Mouse (Mus musculus) kidney, postnatal 0 days (tissue): ENCODE data around the gene Stra8. TPM values are rescaled to one million over a fixed set of nuclear protein-coding genes. Genes with fewer than 3 reads are reported as not detected.
A peak's percentile ranks its signal among the peaks of the same experiment; 100 is the strongest.

Source experiments
- ATAC-seq: fragments of 200-750 bp; cut with Nextera tagmentation; replicated peaks from 2 replicates; pipeline ENCODE4 v1.8.0; 2017; ENCODE audit warnings: low read depth, moderate number of reproducible peaks, moderate TSS enrichment, moderate library complexity; ENCODE audit not compliant: low FRiP score
- DNase-seq: peaks from one replicate; pipeline ENCODE4 v3.0.0-alpha.2; 2016; ENCODE audit warnings: low spot score
- H3K27ac ChIP-seq: fragments of 300-500 bp; sonication (generic); 2 replicates; pipeline ENCODE4 v1.5.1; 2014; ENCODE audit warnings: mild to moderate bottlenecking
- H3K27me3 ChIP-seq: fragments of 300-500 bp; sonication (generic); 2 replicates; pipeline ENCODE4 v1.6.1; 2014; ENCODE audit warnings: low read length, mixed read lengths; ENCODE audit not compliant: insufficient read depth
- H3K36me3 ChIP-seq: fragments of 300-500 bp; sonication (generic); 2 replicates; pipeline ENCODE4 v1.6.1; 2014; ENCODE audit warnings: low read length, mixed read lengths; ENCODE audit not compliant: insufficient read depth
- H3K4me1 ChIP-seq: fragments of 300-500 bp; sonication (generic); replicated peaks from 2 replicates; pipeline ENCODE4 v1.6.1; 2014; ENCODE audit warnings: antibody characterized with exemption, low read length, mixed read lengths; ENCODE audit not compliant: insufficient read depth
- H3K4me2 ChIP-seq: fragments of 300-500 bp; sonication (generic); 2 replicates; pipeline ENCODE4 v1.6.1; 2014; ENCODE audit warnings: mild to moderate bottlenecking, low read length, moderate library complexity, mixed read lengths
- H3K4me3 ChIP-seq: fragments of 300-500 bp; sonication (generic); replicated peaks from 2 replicates; pipeline ENCODE4 v1.5.1; 2014; ENCODE audit warnings: low read depth, low read length
- H3K9ac ChIP-seq: fragments of 300-500 bp; sonication (generic); 2 replicates; pipeline ENCODE4 v1.6.1; 2014; ENCODE audit warnings: low read depth, low read length
- H3K9me3 ChIP-seq: fragments of 300-500 bp; sonication (generic); replicated peaks from 2 replicates; pipeline ENCODE4 v1.6.1; 2016; ENCODE audit warnings: low read length, inconsistent platforms, mixed read lengths
- CTCF ChIP-seq: IDR thresholded peaks from 2 replicates; pipeline ENCODE4 v1.5.1; 2016; ENCODE audit warnings: antibody characterized with exemption, low read depth, mild to moderate bottlenecking, moderate library complexity
- WGBS: fragments of 180-500 bp; shearing (Covaris S2); extraction: QIAGEN DNeasy Blood & Tissue Kit; methylation state at CpG from one replicate; pipeline ENCODE4 v1.1.7; 2014; 5-methylcytosine and 5-hydroxymethylcytosine counted together
- polyA plus RNA-seq: library from polyadenylated mRNA; unstranded; fragments of >200 nt; fragmentation: Nextera tagmentation; extraction: Ambion mirVana; gene quantifications from 2 replicates; pipeline ENCODE4 v1.2.1, GENCODE M21; 2015

The Stra8 gene
- polyA plus RNA-seq, 1 experiment from 2014 or later: not detected

DNA sequence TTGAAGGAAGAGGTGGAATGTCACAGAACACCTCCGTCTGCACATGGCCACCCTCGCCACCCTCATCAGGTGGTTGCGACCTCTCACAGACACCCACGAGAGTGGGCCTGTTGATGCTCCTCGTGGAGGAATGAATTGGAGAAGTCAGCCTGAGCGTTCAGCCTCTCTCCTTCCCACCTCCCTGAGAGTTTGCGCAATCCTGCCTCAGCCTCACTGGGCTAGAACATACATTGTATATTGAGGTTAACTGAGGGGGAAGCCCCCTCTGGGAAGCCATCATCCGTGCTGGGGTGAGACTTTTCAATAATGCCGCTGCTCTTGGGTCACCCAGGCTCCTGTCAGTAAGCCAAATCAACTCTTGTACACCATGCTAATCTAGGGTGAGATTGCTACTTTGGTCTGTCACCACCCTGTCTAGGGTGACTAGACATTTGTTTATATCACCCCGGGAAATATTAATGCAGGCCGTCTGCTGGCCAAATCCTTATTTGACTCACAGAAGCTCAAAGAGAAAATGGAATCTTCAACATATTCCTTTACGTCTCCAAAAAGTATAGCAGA lies 67.2 kb downstream of the Stra8 start:
- WGBS: 91% methylated on average over 12 of the region's 12 CpGs
- ATAC-seq (no peak), DNase-seq (no peak)
- no peaks in the 10 kb centered on the region for H3K36me3 ChIP-seq
- H3K4me3 ChIP-seq: no peak overlapping the region
- no peak overlapping the region for H3K4me2 ChIP-seq
- no peaks in the 10 kb centered on the region for H3K9me3 ChIP-seq
- no peak overlapping the region for H3K27ac ChIP-seq
- peaks cover 3% of the 10 kb centered on the region; the same call in 1 of the 2 replicates for H3K4me1 ChIP-seq
- TF ChIP-seq CTCF: no peak
- no peaks in the 10 kb centered on the region for H3K27me3 ChIP-seq
- no peak overlapping the region for H3K9ac ChIP-seq

DNA sequence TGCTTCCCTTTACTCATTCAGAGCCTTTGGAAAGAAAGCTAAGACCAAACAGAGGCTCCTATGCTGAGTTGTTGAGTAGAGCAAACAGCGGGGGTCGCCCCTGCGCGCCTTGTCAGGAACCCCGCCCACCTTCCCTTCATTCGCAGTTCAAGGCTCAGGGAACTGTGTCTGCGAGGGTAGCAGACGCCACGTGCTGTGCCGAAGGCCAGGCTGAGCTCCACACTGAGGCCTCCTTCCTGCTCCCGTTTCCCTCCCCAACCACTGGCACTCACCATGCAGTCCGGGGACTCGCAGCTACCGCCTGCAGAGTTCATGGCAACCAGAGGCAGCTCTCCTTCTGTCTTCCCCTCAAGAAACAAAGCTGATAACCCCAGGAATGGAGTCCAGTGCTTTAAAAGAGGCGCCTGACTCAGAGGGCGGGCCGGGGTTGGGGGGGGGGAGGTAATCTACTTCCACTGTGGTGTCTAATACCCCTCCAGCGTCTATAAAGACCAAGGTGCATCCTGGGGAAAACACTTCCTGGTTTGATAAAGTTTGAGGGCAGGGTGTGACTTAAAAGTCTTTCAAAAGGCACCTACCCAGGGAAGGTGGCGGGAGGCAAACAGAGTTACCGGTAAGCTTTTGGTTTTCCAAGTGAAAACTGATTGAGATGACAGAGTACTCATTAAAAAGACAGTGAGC lies 68.3 kb downstream of the Stra8 start, which contains the start of gene Slc23a4:
TSS of gene Slc23a4 (minus strand) at position 324 of the 681 bp plus-strand sequence.
- no peak for TF ChIP-seq CTCF
- Histone ChIP-seq H3K4me1 (peaks cover 3% of the 10 kb centered on the region; the same call in 1 of the 2 replicates), H3K4me3 (no peak within 1 kb of the TSS), H3K27ac (no peak within 1 kb of the TSS), H3K9me3 (no peaks in the 10 kb centered on the region), H3K36me3 (no peaks in the 10 kb centered on the region), H3K9ac (no peak within 1 kb of the TSS), H3K4me2 (peak within 1 kb of the TSS; percentile 21), H3K27me3 (no peaks in the 10 kb centered on the region)
- DNase-seq: peak; percentile 9
- no peak for ATAC-seq
- WGBS: 13% methylated on average over 20 of the region's 20 CpGs

Other genes starting within 250 kb of the Stra8 start
- 14.6 and 17.1 TPM in 2 replicates for gene Agbl3, start 139.7 kb upstream of the Stra8 start, polyA plus RNA-seq
- 6.2 and 7.3 TPM in 2 replicates for gene Tmem140, start 57.0 kb upstream of the Stra8 start, polyA plus RNA-seq
- 9.6 and 9.9 TPM in 2 replicates for gene Cyren, start 42.1 kb upstream of the Stra8 start, polyA plus RNA-seq
- 10.2 and 10.6 TPM in 2 replicates for gene Wdr91, start 9.3 kb upstream of the Stra8 start, polyA plus RNA-seq
- gene Slc23a4, start 68.2 kb downstream of the Stra8 start, polyA plus RNA-seq: 0.21 and 0.27 TPM in 2 replicates
- 21.0 and 23.5 TPM in 2 replicates for gene Cnot4, start 213.6 kb downstream of the Stra8 start, polyA plus RNA-seq